Mouse (Mus musculus): ENCODE results near the gene 1700001K19Rik.
"Not testable (repeated sequence)": the region's sequence is repeated elsewhere in the genome, so short reads cannot be mapped to it uniquely, and the experiment has no call there.

Gene 1700001K19Rik

GRCm38 (mm10) chr12:110682561-110683299, at the start of gene 1700001K19Rik:
Gene 1700001K19Rik, minus strand, starts transcription at chr12:110682619.
- DNase-seq = no peak

- no peak for DNase-seq
Observed at GRCm38 (mm10) chr12:110726428-110726827, 44.0 kb upstream of the 1700001K19Rik start.

DNA sequence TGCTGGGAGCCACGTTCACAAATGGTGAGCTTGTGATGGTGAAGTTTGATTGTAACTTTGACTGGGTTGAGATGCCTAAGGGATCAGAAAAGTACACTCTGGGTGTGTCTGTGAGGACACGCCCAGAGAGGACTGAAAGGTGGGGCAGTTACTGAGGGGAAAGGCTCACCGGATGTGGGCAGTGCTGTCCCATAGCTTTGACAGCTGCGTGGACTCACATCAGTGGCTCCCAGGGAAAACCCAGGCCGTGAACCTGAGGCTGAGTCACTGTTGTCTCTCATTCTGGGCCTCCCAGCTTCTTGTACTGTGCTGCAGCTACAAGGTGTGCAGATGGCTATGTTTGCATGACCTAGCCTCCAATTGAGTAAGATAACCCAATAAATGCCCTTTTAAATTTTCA, 43.1 kb upstream of the 1700001K19Rik start:
- DNase-seq = no peak

DNA sequence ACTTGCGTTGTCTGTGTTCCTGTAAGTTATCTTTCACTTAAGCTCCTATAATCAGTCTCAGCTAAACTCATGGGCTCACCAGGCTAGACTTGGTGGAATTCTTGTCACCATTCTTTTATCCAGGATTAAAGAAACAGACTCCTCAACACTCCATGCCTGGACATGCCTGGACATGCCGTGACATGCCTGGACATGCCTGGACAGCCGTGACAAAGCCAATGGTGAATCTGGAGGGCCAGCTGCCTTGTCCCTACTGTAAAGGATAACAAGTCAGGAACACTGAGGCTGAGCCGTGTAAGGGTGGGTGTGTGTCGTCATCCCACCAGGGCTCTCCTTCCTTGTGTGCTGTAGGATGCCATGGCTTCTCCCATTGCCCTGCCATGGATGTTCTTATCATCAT, 42.6 kb upstream of the 1700001K19Rik start:
- no peak for DNase-seq

DNA sequence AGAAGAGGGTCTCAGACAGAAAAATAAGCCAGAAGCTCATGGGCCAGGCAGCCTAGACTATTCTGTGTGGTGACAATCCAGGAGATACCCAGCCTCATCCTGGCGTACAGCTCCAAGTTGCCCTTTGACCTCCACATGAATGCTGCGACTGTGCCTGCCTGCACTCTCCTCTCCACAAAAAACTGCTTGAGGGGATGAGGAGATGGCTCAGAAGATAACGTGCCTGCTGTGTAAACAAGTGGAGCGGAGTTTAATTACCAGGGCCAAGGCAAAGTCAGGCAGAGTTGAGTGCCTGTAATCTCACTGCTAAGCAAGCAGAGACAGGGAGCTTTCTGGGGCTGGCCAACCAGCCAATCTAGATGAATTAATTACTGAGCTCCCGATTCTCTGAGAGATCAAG, 33.6 kb upstream of the 1700001K19Rik start:
- no peak for DNase-seq

- DNase-seq = no peak
Observed at GRCm38 (mm10) chr12:110714215-110714614, 31.8 kb upstream of the 1700001K19Rik start.

DNA sequence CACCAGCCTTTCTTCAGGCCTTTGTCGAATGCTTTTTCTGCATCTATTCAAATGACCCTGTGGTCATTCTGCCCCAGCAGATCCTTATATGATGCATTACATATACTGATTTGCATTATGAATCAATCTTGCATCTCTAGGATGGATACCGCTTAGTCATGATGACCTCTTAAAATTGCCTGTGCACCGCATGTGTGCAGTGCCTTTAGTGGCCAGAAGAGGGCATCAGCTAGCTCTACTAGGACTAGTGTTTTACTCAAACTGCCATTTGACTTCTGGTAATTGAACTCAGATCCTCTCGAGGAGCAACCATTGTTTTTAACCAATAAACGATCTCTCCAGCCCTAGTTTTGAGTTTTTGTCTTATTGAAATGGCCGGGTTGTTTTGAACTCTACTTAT, 31.4 kb upstream of the 1700001K19Rik start:
- DNase-seq = no peak

DNA sequence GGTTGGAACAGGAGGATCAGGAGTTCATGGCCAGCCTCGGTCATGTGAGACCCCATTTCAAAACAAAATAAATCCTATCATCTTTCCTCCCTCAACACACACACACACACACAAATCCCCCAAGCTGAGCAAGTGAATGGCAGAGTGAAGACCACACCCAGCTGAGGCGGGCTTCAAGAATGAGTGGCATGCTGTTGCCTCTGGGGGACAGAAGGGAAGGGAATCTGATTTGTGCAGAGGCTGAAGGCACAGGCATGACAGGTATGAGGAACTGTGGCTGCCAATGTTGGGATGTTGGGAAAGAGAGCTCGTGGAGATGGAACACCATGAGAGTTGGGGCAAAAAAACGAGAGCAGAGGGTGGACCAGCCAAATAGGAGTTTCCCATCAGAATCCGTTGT, 28.9 kb upstream of the 1700001K19Rik start:
- DNase-seq = no peak

DNA sequence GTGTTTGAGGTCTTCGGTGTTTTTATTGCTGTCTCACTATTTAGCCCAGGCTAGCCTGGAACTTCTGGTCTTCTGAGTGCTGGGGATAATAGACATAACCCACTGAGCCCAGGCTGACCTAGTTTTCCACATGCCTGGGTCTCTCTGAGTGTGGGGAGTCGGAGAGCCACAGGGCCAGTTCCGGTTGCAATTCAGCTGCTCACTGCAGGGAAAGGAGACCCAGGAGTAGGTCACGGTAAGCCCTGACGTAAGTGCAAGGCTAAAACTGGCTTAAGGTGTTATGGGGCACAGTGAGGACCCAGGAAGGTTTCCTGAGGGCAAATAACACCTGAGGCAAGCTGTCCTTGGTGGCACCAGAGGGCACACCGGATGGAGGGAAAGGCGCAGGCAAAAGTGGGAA, 25.0 kb upstream of the 1700001K19Rik start:
- DNase-seq = no peak

GRCm38 (mm10) chr12:110706337-110707231, 24.2 kb upstream of the 1700001K19Rik start:
- DNase-seq = peak; percentile 31 to 34

DNA sequence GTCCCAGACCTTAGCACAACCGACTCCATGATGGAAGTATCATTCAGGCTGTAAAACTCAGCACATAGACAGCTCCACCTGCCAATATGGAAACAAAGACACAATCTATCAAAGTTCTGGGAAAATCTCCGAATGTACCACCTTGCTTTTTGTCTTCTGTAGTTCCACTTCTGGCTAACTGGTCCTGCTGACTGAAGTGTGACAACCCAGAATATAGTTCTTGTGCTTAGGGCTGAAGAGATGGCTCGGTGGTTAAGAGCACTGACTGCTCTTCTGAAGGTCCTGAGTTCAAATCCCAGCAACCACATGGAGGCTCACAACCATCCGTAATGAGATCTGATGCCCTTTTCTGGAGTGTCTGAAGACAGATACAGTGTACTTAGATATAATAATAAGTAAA, 23.0 kb upstream of the 1700001K19Rik start:
- not testable (repeated sequence) for DNase-seq

DNA sequence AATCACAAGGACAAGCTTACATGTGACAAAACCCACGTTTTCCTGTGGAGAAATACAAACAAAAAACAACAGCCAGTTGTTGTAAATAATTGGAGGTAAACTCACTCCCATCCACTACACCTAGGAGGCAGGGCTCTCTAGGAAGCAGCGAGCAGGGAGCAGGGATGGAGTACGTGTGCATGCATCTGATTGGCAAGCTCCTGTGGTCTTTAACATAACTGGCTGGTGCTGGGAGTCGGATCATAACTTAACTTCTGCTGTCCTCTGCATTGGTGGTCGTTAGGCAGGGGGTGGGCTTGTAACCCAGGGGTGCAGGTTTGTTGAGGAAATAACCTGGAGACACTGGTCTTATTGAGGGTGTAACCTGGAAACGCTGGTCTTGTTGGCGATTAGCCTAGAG, 21.3 kb upstream of the 1700001K19Rik start:
- no peak for DNase-seq

DNA sequence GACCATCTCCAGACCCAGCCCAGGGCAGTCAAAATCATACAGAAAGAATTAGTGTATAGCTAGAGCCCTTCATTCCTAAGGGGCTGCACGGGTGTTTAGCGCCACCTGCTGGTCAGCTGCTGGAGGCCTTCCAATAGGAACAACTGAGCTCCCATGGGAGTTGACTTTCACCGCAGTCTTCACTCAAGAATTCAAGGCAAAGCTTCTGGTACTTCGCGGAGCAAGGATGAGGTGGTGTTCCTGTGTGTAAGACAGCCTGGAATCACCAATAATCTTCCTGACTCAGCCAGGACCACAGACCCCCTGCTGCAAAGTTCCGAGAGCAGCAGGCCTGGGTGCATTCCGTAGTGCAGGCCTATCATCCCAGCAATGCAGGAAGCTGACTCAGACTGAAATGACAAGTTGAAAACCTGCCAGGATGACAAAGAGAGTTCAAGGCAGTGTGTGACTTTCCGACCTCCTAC, 20.6 kb upstream of the 1700001K19Rik start:
- peak; percentile 82 to 83 for DNase-seq

- no peak for DNase-seq
Observed at GRCm38 (mm10) chr12:110702556-110702955, 20.1 kb upstream of the 1700001K19Rik start, which contains the start of gene Hsp90aa1. Gene Hsp90aa1, minus strand, starts transcription at chr12:110702728.

DNA sequence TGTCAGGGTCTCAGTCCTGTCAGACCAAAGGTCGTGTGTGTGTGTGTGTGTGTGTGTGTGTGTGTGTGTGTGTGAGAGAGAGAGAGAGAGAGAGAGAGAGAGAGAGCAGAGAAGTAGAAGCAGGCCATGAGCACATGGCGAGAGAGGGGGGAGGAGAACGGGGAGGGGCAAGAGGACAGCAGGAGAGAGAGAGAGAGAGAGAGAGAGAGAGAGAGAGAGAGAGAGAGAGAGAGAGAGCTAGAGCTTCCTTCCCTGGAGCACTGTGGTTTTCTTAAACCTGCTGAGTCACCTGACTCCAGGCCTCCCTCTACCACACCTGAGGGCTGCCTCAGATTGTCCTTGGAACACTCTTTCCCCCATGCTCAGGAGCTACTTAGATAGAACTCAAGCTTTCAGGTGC, 18.9 kb upstream of the 1700001K19Rik start:
- not testable (repeated sequence) for DNase-seq

DNA sequence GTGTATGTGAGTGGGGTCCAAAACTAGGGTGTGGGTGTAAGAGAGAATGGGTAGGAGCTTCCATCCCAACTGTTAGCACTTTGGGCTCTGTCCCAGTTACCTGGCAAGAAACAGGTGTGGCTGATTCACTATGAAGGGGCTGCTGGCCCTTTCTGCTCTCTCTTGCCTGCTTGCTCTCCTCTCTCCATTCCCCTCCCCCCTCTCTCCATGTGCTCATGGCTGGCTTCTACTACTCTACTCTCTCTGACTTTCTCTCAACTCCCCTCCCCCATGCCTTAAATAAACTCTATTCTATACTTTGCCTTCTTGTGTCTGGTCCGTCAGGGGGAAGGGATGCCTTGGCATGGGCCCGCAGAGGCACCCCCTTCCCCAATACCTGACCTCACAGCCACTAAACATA, 18.3 kb upstream of the 1700001K19Rik start:
- DNase-seq = no peak

DNA sequence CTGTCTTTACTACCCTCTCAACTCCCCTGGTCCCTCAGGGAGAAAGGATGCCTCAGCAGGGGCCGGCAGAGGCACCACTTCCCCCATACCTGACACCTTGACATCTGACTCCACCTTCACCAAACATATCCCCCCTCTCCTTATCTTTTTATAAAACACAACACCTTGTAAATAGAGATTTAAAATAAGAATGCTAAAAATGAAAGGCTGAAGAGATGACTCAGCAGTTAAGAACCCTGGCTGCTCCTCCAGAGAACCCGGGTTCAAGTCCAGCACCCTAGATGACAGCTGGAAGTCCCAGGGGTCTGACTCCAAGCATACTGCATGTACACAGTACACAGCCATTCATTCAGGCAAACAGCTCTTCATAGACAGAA, 16.7 kb upstream of the 1700001K19Rik start:
- no peak for DNase-seq

GRCm38 (mm10) chr12:110698523-110699170, 16.2 kb upstream of the 1700001K19Rik start:
- no peak for DNase-seq

DNA sequence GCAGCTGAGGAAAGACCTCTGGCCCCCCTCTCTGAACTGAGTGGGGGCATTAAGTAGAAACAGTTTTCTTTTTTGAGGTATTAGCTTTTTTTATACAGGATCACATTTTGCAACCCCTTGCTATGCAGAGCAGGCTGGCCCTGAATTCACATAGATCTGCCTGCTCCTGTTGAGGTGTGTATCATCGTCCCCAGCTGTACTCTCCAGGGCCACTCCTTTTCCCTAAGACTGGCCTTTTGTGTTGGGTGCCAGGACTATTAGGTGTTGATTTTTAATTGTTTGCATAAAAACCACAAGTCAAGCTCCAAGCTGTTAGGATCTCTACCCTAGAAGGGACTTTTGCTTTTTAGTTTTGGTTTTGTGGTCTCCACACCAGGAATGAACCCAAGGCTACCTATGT, 15.7 kb upstream of the 1700001K19Rik start:
- DNase-seq = no peak

- DNase-seq = no peak
Observed at GRCm38 (mm10) chr12:110697457-110697856, 15.0 kb upstream of the 1700001K19Rik start.

GRCm38 (mm10) chr12:110696975-110697400, 14.6 kb upstream of the 1700001K19Rik start:
- DNase-seq = peak in 1 of 2 experiments; percentile 20

DNA sequence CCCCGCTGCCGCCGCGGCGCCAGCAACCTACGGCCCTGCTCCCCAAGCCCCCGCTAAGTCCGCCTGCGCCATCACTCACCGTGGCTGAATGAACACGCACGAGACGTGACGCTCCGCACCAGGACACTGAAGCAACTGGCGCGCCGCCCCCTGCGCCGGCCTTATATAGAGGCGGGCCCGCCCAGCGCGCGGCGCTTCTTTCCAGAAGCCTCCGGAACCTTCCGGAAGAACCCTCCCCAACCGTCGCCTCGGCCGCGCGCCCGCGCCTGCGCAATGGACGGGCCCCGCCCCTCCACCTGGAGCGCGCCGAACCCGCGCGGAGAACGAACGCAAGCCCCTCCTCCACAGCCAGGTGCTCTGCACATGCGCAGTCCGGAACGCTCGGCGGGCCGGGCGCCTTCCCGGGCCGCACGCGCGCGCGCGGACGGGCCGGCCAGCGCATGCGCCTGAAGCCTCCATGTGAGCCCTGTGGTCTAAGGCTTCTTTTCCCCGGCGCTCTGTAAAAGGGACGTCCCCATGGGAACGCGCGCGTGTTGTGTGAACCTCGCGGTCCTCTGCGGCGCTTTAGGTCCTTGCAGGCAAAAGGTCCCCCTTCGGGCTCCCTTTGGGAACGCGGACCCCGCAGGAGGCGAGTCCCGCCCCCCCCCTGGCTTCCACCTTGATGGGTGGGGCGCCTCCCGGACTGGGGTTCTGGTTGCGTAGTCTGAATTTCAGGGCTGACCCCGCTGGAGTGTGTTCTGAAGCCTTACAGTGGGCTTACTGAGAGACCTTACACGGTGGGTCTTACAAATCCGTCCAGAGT, 14.0 kb upstream of the 1700001K19Rik start:
- peak; percentile 98 to 99 for DNase-seq
